Comparison of ENCODE assay signal across 23 mouse cellular contexts in genomic region chr5:148744676-148745391, GRCm38 (mm10).
DNase-seq lines count a peak whose midpoint lies in the region; TF ChIP-seq lines count a peak whose summit lies in the region.
"Had no signal": no experiment of that assay in that cellular context is flagged by ENCODE, and none has a peak within 500 bp of the region (broad histone marks: within the 10 kb centered on the region; RNA-seq: fewer than 3 reads in every experiment).

No protein-coding gene starts in this region.

- peaks cover 22% of the 10 kb centered on the region for H3K9me3 ChIP-seq in E14TG2a.4 (ENCODE audit: low read length)
- H3K9me3 ChIP-seq: embryonic facial prominence, embryonic 10.5 days; embryonic facial prominence, embryonic 12.5 days; forebrain, embryonic 13.5 days; forebrain, embryonic 15.5 days had no signal

- peaks cover 12% of the 10 kb centered on the region; the same call in 1 of the 2 replicates for H3K36me3 ChIP-seq in E14TG2a.4 (ENCODE audit: insufficient read depth, low read length)
- H3K36me3 ChIP-seq in thymus, adult 2 months (ENCODE audit: control insufficient read depth, insufficient read depth, low read length) = no peaks in the 10 kb centered on the region
- H3K36me3 ChIP-seq: embryonic facial prominence, embryonic 10.5 days; embryonic facial prominence, embryonic 12.5 days; forebrain, embryonic 15.5 days; G1E had no signal

- TF ChIP-seq POLR2A in thymus, adult 2 months (IDR thresholded peaks at IDR 0.05; ENCODE audit: control insufficient read depth, extremely low read depth, insufficient read depth, low read length, poor library complexity) = no peak

- no peaks in the 10 kb centered on the region for H3K27me3 ChIP-seq in E14TG2a.4 (ENCODE audit: insufficient read depth, low read length)
- no peaks in the 10 kb centered on the region for H3K27me3 ChIP-seq in thymus, adult 2 months (ENCODE audit: control insufficient read depth, insufficient read depth, low read length)
- H3K27me3 ChIP-seq: CH12.LX; embryonic facial prominence, embryonic 12.5 days; forebrain, embryonic 13.5 days; forebrain, embryonic 15.5 days had no signal

- H3K4me3 ChIP-seq in E14TG2a.4 (replicated peaks; ENCODE audit: low read length) = peak overlapping the region; percentile 0; the same call in 1 of the 2 replicates
- no peak overlapping the region for H3K4me3 ChIP-seq in thymus, adult 2 months (ENCODE audit: control insufficient read depth, insufficient read depth, low read length)
- H3K4me3 ChIP-seq: embryonic facial prominence, embryonic 10.5 days; embryonic facial prominence, embryonic 12.5 days; forebrain, embryonic 13.5 days; forebrain, embryonic 15.5 days had no signal

- peaks cover 90% of the 10 kb centered on the region for H3K4me1 ChIP-seq in E14TG2a.4 (replicated peaks; ENCODE audit: low read depth, low read length)
- peaks cover 7% of the 10 kb centered on the region for H3K4me1 ChIP-seq in thymus, adult 2 months (replicated peaks; ENCODE audit: control insufficient read depth, insufficient read depth, low read length)
- H3K4me1 ChIP-seq: forebrain, embryonic 13.5 days; forebrain, embryonic 15.5 days had no signal

- DNase-seq in ES-CJ7 (ENCODE audit: low read depth, low spot score) (peak; percentile 76), R1 (ENCODE audit: low read depth, low spot score) (peak; percentile 93)
- peak; percentile 24 for DNase-seq in Muller cell, postnatal 12 days (ENCODE audit: inconsistent ontology term)
- DNase-seq in thymus, adult 2 months = no peak
- no peak for DNase-seq in left cerebral cortex, postnatal 36 days (ENCODE audit: low spot score in 2 of 2)
- DNase-seq in urinary bladder, adult 18-20 months (ENCODE audit: low spot score in 2 of 2) = no peak
- DNase-seq: adrenal gland, adult 2 months; adrenal gland, postnatal 10 days; adrenal gland, postnatal 25 days; B cell, adult 2 months; cerebellum, adult 11 months; cerebellum, adult 18-20 months; cerebellum, adult 9-10 months; cerebellum, postnatal 10 days; cerebellum, postnatal 25 days; forebrain, postnatal 0 days had no signal

- intact Hi-C loops in left cerebral cortex, postnatal 36 days (cut with DNase I) = no loop called here

- 96% methylated on average over 7 of the region's 7 CpGs for WGBS in thymus, adult 2 months

- H3K27ac ChIP-seq in thymus, adult 2 months (ENCODE audit: control insufficient read depth, insufficient read depth, low read length) = no peak overlapping the region
- H3K27ac ChIP-seq: embryonic facial prominence, embryonic 10.5 days; embryonic facial prominence, embryonic 12.5 days; forebrain, embryonic 13.5 days; forebrain, embryonic 15.5 days had no signal

- no peak for TF ChIP-seq CTCF in E14TG2a.4 (conservative IDR thresholded peaks at IDR 0.05; ENCODE audit: low read length)
- no peak for TF ChIP-seq CTCF in thymus, adult 2 months (IDR thresholded peaks at IDR 0.05; ENCODE audit: borderline replicate concordance, control insufficient read depth, extremely low read depth, insufficient read depth, low read length, poor library complexity)

Comparison
In these comparisons a context has a peak if more than half of its experiments do, and no peak if none do; other contexts are left out.
1. DNase-seq: peak in ES-CJ7 (single experiment), Muller cell, postnatal 12 days (single experiment) and R1 (single experiment); none in thymus, adult 2 months (single experiment), left cerebral cortex, postnatal 36 days (0 of 2) and urinary bladder, adult 18-20 months (0 of 2).